Mouse (Mus musculus) heart, embryonic 13.5 days (tissue): ENCODE data around the gene 1700001C02Rik. TPM values are rescaled to one million over a fixed set of nuclear protein-coding genes. Genes with fewer than 3 reads are reported as not detected.

Source experiments
- ATAC-seq: fragments of 200-750 bp; cut with Nextera tagmentation; 2 replicates; pipeline ENCODE4 v1.8.0; 2017; ENCODE audit warnings: moderate TSS enrichment; ENCODE audit not compliant: insufficient number of reproducible peaks, low FRiP score, low TSS enrichment; ENCODE audit errors: extremely low read depth
- H3K27ac ChIP-seq: fragments of 300-500 bp; sonication (generic); replicated peaks from 2 replicates; pipeline ENCODE4 v1.5.1; 2015; ENCODE audit warnings: moderate library complexity, mild to moderate bottlenecking, inconsistent platforms
- H3K27me3 ChIP-seq: fragments of 300-500 bp; sonication (generic); replicated peaks from 2 replicates; pipeline ENCODE4 v1.6.1; 2015; ENCODE audit warnings: mild to moderate bottlenecking, inconsistent platforms
- H3K36me3 ChIP-seq: fragments of 300-500 bp; sonication (generic); 2 replicates; pipeline ENCODE4 v1.6.1; 2015; ENCODE audit warnings: mild to moderate bottlenecking, inconsistent platforms
- H3K4me1 ChIP-seq: fragments of 300-500 bp; sonication (generic); 2 replicates; pipeline ENCODE4 v1.6.1; 2015; ENCODE audit warnings: inconsistent platforms
- H3K4me2 ChIP-seq: fragments of 300-500 bp; sonication (generic); 2 replicates; pipeline ENCODE4 v1.6.1; 2015; ENCODE audit warnings: inconsistent platforms, mild to moderate bottlenecking, moderate library complexity
- H3K4me3 ChIP-seq: fragments of 300-500 bp; sonication (generic); 2 replicates; pipeline ENCODE4 v1.5.1; 2015; ENCODE audit warnings: moderate library complexity, mild to moderate bottlenecking, inconsistent platforms
- H3K9ac ChIP-seq: fragments of 300-500 bp; sonication (generic); 2 replicates; pipeline ENCODE4 v1.6.1; 2015; ENCODE audit warnings: inconsistent platforms, mild to moderate bottlenecking, moderate library complexity
- H3K9me3 ChIP-seq: fragments of 300-500 bp; sonication (generic); 2 replicates; pipeline ENCODE4 v1.6.1; 2016; ENCODE audit warnings: inconsistent platforms
- WGBS: fragments of 180-500 bp; shearing (Covaris S2); methylation state at CpG from one replicate; pipeline ENCODE4 v1.1.7; 2015; ENCODE audit warnings: mixed read lengths; 5-methylcytosine and 5-hydroxymethylcytosine counted together
- polyA plus RNA-seq: library from polyadenylated mRNA; unstranded; fragments of >200 nt; fragmentation: Nextera tagmentation; extraction: Ambion mirVana; gene quantifications from 2 replicates; pipeline ENCODE4 v1.2.1, GENCODE M21; 2015

The 1700001C02Rik gene
- polyA plus RNA-seq, 1 experiment from 2014 or later: not detected

DNA sequence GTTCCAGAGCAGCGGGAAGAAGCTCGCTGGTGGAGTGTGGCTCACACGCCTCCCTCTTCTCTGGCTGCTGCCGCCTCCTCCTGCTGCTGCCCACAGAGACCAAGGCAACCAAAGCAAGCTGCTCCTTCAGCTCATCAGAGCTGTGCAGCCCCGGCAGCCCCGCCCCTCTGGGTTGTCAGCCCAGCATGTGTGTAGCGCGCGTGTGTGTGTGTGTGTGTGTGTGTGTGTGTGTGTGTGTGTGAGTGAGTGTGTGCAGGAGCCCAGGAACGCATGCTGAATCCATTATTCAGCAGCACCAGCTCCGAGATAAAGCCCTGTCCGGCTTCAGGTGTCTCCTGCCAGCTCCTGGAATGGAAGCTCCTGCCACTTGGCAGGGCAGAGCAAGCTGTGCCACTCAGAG lies 4.0 kb upstream of the 1700001C02Rik start, which contains the start of gene Otof:
Gene Otof, minus strand, starts transcription at position 112 of the 400 bp plus-strand sequence.
- H3K9ac ChIP-seq: peak within 1 kb of the TSS; percentile 33; the same call in 1 of the 2 replicates
- no peaks in the 10 kb centered on the region for H3K9me3 ChIP-seq
- no peak within 1 kb of the TSS; the same call in 1 of the 2 replicates for H3K4me3 ChIP-seq
- peaks cover 87% of the 10 kb centered on the region for H3K27me3 ChIP-seq
- ATAC-seq: no peak
- no peak within 1 kb of the TSS for H3K27ac ChIP-seq
- H3K4me2 ChIP-seq: peak within 1 kb of the TSS; percentile 34
- no peaks in the 10 kb centered on the region for H3K36me3 ChIP-seq
- 23% methylated on average over 12 of the region's 12 CpGs for WGBS
- peaks cover 21% of the 10 kb centered on the region for H3K4me1 ChIP-seq

DNA sequence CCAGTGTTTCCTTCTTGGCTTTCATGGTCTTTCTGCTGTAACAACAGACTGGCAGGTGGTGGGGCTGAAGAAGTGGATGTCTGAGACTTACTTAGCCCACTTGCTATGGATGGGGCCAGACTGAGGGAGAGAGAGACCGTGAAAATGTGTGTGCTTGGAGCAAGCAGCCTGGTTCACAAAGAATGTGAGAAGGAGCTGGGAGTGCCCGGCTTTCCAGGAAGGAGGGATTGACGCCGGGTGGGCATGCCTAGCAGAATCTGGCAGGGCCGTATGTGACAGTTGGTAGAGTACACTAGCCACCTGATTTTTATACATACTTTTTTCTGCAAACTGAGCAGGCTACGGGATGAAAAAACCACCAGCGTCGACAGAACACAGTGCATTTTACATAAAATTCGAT lies 468 bp downstream of the 1700001C02Rik start:
- H3K27me3 ChIP-seq: peaks cover 62% of the 10 kb centered on the region
- H3K9ac ChIP-seq: peak overlapping the region; percentile 34; the same call in 1 of the 2 replicates
- no peaks in the 10 kb centered on the region for H3K36me3 ChIP-seq
- peaks cover 17% of the 10 kb centered on the region for H3K4me1 ChIP-seq
- no peak overlapping the region for H3K27ac ChIP-seq
- peak overlapping the region; percentile 34 for H3K4me3 ChIP-seq
- WGBS: 46% methylated on average over 9 of the region's 9 CpGs
- ATAC-seq: no peak
- no peaks in the 10 kb centered on the region for H3K9me3 ChIP-seq
- H3K4me2 ChIP-seq: peak overlapping the region; percentile 64

DNA sequence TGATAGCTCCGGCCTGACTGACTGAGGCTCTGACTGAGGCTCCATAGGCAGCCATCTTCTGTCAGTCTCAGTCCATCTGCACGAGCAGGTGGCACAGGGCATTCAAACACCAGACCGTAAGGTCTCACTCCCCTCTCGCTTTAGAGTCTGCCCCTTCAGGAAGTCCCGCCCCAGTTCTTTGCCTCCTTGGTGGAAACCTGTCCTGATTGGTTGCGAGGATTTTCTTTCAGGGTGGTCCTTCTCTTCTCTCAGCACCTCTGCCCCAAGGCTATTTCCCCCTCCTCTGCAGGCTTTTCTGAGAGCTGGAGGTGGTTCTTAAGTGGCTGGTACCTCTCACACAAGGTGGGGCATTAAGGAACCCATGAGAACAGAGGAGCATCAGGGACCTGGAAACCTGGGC lies 4.6 kb downstream of the 1700001C02Rik start:
- no peak for ATAC-seq
- Histone ChIP-seq H3K4me2 (no peak overlapping the region), H3K4me3 (no peak overlapping the region), H3K36me3 (no peaks in the 10 kb centered on the region), H3K27ac (no peak overlapping the region), H3K4me1 (peaks cover 8% of the 10 kb centered on the region; the same call in 1 of the 2 replicates), H3K27me3 (peaks cover 22% of the 10 kb centered on the region), H3K9me3 (no peaks in the 10 kb centered on the region), H3K9ac (no peak overlapping the region)
- WGBS: 55% methylated on average over 6 of the region's 6 CpGs

DNA sequence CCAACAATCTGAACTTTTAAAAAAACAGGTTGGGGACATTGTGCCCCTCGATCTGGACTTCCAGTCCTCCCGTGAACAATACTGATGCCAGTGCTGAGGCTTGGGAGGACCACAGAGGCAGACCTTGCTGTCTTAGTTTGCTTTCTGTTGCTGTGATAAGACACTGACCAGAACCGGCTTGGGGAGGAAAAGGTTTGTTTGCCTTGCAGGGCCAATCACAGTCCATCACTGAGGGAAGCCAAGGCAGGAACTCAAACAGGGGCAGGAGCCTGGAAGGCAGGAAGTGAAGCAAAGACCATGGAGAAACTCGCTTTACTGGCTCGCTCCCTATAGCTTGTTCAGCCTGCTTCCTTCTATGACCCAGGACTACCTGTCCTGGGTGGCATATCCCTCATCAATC lies 6.3 kb downstream of the 1700001C02Rik start:
- H3K27ac ChIP-seq: no peak overlapping the region

DNA sequence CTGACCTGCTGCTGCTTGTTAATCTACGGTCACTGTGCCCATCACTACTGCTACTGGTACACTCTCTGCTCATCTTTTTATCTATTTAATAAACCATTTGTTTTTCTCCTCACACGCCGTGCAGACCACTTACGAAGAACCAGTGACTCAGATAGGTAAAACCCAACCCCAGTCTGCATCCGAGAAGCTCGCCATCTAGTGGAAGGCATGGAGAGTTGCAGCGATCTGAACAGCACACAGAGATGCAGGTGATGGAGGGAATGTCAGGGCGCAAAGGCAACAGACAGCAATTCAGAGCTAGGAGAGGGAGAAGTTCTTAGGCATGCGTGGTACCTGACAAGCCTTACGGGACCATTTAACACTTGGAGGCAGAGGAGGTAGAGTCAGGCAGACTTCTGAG lies 10.7 kb downstream of the 1700001C02Rik start:
- Histone ChIP-seq H3K4me1 (no peaks in the 10 kb centered on the region), H3K36me3 (no peaks in the 10 kb centered on the region), H3K4me2 (no peak overlapping the region), H3K9me3 (no peaks in the 10 kb centered on the region), H3K4me3 (no peak overlapping the region), H3K27me3 (no peaks in the 10 kb centered on the region), H3K27ac (no peak overlapping the region), H3K9ac (no peak overlapping the region)
- 43% methylated on average over 10 of the region's 10 CpGs for WGBS
- no peak for ATAC-seq

More for the DNA sequence above, 6.3 kb downstream of the 1700001C02Rik start:
- WGBS: 42% methylated on average over 5 of the region's 5 CpGs
- no peak overlapping the region for H3K9ac ChIP-seq
- no peaks in the 10 kb centered on the region for H3K36me3 ChIP-seq
- no peak for ATAC-seq
- H3K4me1 ChIP-seq: no peaks in the 10 kb centered on the region
- H3K4me2 ChIP-seq: no peak overlapping the region
- no peak overlapping the region for H3K4me3 ChIP-seq
- no peaks in the 10 kb centered on the region for H3K9me3 ChIP-seq
- peaks cover 5% of the 10 kb centered on the region for H3K27me3 ChIP-seq

DNA sequence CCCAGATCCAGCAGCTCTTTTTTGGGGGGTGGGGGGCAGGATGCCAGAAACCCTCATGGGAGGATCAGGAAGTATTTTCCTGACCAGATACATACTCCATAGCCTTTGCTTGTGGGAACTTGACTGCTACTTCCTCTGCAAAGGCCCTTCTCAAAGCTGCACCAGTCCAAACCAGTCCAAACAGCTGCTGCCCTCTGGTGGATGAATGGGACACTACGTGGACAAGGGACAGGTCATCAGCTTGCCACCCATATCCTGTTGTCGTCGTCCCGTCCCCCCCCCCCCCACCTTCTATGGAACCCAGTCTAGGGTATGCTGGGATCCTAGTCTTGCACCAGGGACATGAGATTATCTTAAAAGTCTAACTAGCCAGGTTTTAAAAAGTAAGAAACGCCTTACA lies 16.5 kb downstream of the 1700001C02Rik start:
- 15% methylated on average over 5 of the region's 5 CpGs for WGBS

DNA sequence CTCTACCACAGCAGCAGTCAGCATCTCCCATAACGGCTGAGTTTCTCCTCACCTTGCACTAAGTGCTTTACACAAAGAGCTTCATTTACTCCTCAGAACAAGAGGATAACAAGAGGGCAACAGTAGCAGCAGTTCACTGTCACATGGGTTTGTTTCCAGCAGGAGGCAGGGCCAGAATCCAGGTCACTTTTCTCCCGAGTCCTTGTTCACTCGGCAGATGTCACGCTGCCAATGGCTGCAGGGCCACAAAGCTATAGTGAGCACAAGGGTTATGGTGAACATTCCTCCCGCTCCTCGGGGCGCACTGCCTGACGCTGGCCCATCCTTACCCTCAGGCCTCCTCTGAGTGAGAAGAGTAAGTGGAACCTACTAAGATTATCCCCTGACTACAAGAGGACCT lies 17.7 kb downstream of the 1700001C02Rik start:
- 70% methylated on average over 8 of the region's 8 CpGs for WGBS
- H3K4me3 ChIP-seq: no peak overlapping the region
- H3K4me2 ChIP-seq: no peak overlapping the region
- ATAC-seq: no peak
- H3K9ac ChIP-seq: no peak overlapping the region
- 0 out of 2 replicates have a peak, but pooled peaks cover 5% of the 10 kb centered on the region for H3K27me3 ChIP-seq
- H3K36me3 ChIP-seq: no peaks in the 10 kb centered on the region
- H3K4me1 ChIP-seq: no peaks in the 10 kb centered on the region
- H3K27ac ChIP-seq: no peak overlapping the region
- no peaks in the 10 kb centered on the region for H3K9me3 ChIP-seq

More for the DNA sequence above, 16.5 kb downstream of the 1700001C02Rik start:
- H3K36me3 ChIP-seq: no peaks in the 10 kb centered on the region
- H3K4me1 ChIP-seq: no peaks in the 10 kb centered on the region
- H3K9me3 ChIP-seq: no peaks in the 10 kb centered on the region
- 0 out of 2 replicates have a peak, but pooled peaks cover 5% of the 10 kb centered on the region for H3K27me3 ChIP-seq
- H3K27ac ChIP-seq: no peak overlapping the region
- H3K9ac ChIP-seq: no peak overlapping the region
- H3K4me2 ChIP-seq: no peak overlapping the region
- no peak for ATAC-seq
- H3K4me3 ChIP-seq: no peak overlapping the region

DNA sequence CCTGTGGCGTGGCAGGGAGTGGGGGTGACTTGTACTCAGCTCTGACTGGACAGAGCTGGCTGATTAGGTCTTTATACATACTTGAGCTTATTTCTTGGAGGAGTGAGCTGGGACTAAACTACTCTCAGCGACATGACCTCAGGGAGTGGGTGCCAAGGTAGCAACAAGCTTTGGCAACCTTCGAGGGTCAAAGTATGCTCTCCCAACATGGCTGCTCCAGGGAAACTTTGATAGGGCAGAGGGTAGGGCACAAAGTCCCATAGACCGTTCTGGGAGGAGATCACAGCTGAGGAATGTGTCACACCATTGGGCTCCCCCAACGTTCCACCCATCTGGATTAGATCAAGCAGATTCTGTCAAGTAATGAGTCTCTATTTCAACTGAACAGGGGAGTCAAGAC lies 18.7 kb downstream of the 1700001C02Rik start:
- Histone ChIP-seq H3K27ac (no peak overlapping the region), H3K4me3 (no peak overlapping the region), H3K27me3 (0 out of 2 replicates have a peak, but pooled peaks cover 5% of the 10 kb centered on the region), H3K36me3 (no peaks in the 10 kb centered on the region), H3K4me2 (no peak overlapping the region), H3K9me3 (no peaks in the 10 kb centered on the region), H3K9ac (no peak overlapping the region), H3K4me1 (no peaks in the 10 kb centered on the region)
- WGBS: 74% methylated on average over 5 of the region's 5 CpGs
- ATAC-seq: no peak

DNA sequence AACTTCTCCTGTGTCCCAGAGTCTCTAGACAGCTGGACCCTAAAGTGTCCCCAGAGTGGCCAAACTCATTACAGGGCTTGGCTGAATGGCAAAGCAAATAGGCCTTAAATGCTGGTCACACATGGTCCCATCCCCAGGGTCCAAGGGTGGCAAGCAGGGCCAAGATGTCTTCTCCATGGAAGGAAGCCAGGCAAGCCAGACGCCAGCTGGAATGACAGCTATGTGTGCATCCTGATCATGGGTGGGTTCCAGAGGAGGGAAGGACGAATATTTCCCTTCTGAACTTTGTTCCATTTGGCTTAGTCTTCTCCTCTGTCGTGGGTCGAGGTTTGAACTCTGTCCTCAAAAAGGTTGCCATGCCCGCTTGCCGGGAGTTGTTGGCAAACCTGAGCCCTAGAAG lies 19.3 kb downstream of the 1700001C02Rik start:
- H3K9me3 ChIP-seq: no peaks in the 10 kb centered on the region
- no peak overlapping the region for H3K27ac ChIP-seq
- no peaks in the 10 kb centered on the region for H3K4me1 ChIP-seq
- no peaks in the 10 kb centered on the region for H3K36me3 ChIP-seq
- H3K9ac ChIP-seq: no peak overlapping the region
- ATAC-seq: no peak
- WGBS: 82% methylated on average over 6 of the region's 6 CpGs
- H3K4me2 ChIP-seq: no peak overlapping the region
- 0 out of 2 replicates have a peak, but pooled peaks cover 5% of the 10 kb centered on the region for H3K27me3 ChIP-seq
- H3K4me3 ChIP-seq: no peak overlapping the region

DNA sequence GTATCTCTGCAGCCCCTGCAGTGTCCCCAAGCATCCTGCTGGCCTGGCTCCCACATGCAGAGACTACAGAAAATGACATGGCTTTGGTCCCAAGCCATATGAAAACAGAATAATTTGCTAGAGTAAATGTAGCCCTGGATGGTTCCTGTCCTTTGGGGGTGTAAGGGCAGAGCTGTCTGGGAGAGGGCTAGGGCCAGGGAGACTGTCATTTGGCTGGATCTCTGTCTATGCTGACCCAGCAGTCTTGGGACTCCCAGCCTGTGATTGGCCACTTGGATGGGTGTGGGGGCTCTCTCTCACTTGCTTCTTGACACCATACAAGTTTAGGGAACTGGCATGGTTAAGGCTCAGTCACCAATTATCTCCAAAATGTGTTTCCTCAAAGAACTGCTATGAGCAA lies 24.4 kb downstream of the 1700001C02Rik start:
- Histone ChIP-seq H3K27me3 (0 out of 2 replicates have a peak, but pooled peaks cover 5% of the 10 kb centered on the region), H3K9me3 (no peaks in the 10 kb centered on the region), H3K9ac (no peak overlapping the region), H3K4me2 (no peak overlapping the region), H3K36me3 (no peaks in the 10 kb centered on the region), H3K4me1 (peaks cover 4% of the 10 kb centered on the region), H3K4me3 (no peak overlapping the region), H3K27ac (no peak overlapping the region)
- no peak for ATAC-seq

DNA sequence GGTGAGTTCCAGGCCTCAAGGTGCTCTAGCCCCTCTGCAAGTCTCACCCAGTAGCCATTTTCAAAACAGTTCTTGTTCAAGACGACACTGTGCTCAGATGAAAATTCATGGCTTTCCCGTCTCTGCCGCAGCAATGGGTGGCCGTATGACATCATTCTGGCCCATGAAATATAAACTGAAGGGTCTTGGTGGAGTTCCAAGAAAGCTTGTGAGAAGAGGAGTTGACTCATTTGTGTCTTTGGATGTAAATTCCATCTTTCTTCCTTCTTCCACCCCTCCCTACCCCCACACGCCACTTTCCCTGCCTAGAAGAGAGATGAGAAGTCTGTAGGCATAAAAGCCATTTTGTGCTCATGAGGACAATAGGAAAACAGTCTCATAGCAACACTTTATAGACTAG lies 25.0 kb downstream of the 1700001C02Rik start:
- Histone ChIP-seq H3K9ac (no peak overlapping the region), H3K9me3 (no peaks in the 10 kb centered on the region), H3K4me2 (no peak overlapping the region), H3K4me1 (peaks cover 4% of the 10 kb centered on the region), H3K27me3 (0 out of 2 replicates have a peak, but pooled peaks cover 5% of the 10 kb centered on the region), H3K4me3 (no peak overlapping the region), H3K27ac (no peak overlapping the region), H3K36me3 (no peaks in the 10 kb centered on the region)
- 72% methylated on average over 5 of the region's 5 CpGs for WGBS
- no peak for ATAC-seq

DNA sequence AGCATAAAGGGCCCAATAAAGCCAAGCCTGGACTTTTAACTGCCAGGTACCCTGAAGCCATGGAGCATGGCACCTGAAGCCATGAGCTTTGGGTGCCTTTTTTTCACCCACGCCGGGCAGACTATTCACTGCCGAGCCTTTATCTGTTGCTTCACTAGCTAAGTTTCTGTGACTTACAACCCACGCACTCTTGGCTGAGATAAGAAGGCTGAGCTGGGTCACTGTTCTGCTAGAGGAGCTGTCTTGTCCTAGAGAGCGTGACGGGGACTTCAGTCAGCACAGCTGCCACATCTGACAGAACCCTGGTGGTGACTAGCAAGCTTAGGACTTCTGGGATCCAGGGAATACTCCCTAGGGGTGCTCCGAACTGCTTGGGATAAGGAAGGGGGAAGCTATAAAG lies 27.9 kb downstream of the 1700001C02Rik start:
- no peaks in the 10 kb centered on the region for H3K9me3 ChIP-seq
- ATAC-seq: no peak
- H3K27ac ChIP-seq: no peak overlapping the region
- 21% methylated on average over 7 of the region's 7 CpGs for WGBS
- no peak overlapping the region for H3K4me2 ChIP-seq
- H3K27me3 ChIP-seq: no peaks in the 10 kb centered on the region
- H3K4me3 ChIP-seq: no peak overlapping the region
- H3K9ac ChIP-seq: no peak overlapping the region
- H3K4me1 ChIP-seq: peaks cover 4% of the 10 kb centered on the region
- H3K36me3 ChIP-seq: no peaks in the 10 kb centered on the region
